ENCODE assay signal across 17 mouse cellular contexts in the genomic region with DNA sequence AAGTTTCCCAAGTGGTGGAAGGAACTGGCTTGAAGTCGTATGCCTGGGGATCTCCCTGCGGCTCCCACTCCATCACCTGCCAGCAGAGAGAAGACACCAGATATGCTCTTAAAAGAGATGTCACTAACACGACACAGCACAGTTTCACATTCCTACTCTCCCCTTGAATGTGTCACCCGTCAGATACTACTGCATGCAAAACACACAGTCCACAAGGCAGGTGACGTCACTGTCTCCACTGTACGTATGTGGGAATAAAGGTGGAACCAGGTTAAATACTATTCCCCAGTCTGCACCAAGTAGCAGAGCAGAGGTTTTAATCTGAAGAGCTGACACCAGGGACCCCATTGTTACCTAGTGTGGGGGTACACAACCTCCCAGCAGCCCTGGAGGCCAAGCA. TPM values are rescaled to one million over a fixed set of nuclear protein-coding genes. Genes with fewer than 3 reads are reported as not detected.
"Had no signal": no experiment of that assay in that cellular context is flagged by ENCODE, and none has a peak within 500 bp of the region (broad histone marks: within the 10 kb centered on the region; RNA-seq: fewer than 3 reads in every experiment).

No protein-coding gene starts in this region.

- H3K4me3 ChIP-seq: neural tube, embryonic 13.5 days; neural tube, embryonic 15.5 days; stomach, embryonic 15.5 days had no signal

- H3K27me3 ChIP-seq: neural tube, embryonic 13.5 days; neural tube, embryonic 15.5 days; stomach, embryonic 15.5 days had no signal

- H3K27ac ChIP-seq: neural tube, embryonic 13.5 days; neural tube, embryonic 15.5 days; stomach, embryonic 15.5 days; stomach, postnatal 0 days had no signal

- H3K4me2 ChIP-seq: neural tube, embryonic 13.5 days; neural tube, embryonic 15.5 days; stomach, embryonic 15.5 days had no signal

- H3K9ac ChIP-seq: neural tube, embryonic 13.5 days; neural tube, embryonic 15.5 days; stomach, embryonic 15.5 days had no signal

- H3K4me1 ChIP-seq: neural tube, embryonic 13.5 days; neural tube, embryonic 15.5 days; stomach, embryonic 15.5 days had no signal

- DNase-seq: retina, postnatal 1 day; right cerebral cortex, adult 18-20 months; right cerebral cortex, postnatal 14 days; right cerebral cortex, postnatal 25 days; right cerebral cortex, postnatal 4 days; spleen, adult 18-20 months; thymus, adult 18-20 months; thymus, adult 2 months; thymus, postnatal 14 days; thymus, postnatal 25 days; thymus, postnatal 36 days; thymus, postnatal 4 days had no signal

- H3K9me3 ChIP-seq: neural tube, embryonic 13.5 days; neural tube, embryonic 15.5 days; stomach, embryonic 15.5 days had no signal

RNA-seq across cellular contexts. Expression of a gene that starts 7.5 kb away (rescaled TPM):
- polyA plus RNA-seq: stomach, embryonic 14.5 days had no signal
